Comparison of ENCODE assay signal across 14 mouse cellular contexts in the genomic region with DNA sequence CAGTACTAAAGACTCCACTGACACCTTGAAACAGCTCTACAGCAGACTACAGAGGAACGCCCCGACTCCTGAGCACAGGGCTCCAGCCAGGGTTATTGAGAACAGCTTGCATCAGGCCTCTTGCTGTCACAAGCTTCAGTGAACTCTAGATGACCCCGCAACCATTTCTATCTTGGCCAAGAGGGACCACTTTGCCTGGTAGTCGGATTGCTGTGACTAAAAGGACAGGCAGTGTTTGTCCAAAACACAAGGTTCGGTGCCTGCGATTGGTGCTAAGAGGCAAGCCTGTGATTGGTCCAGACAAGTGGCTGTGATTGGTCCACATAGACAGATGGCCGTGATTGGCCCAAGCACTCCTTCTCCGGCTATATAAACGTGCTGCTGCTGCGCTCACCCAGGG. TPM values are rescaled to one million over a fixed set of nuclear protein-coding genes. Genes with fewer than 3 reads are reported as not detected.
DNase-seq lines count a peak whose midpoint lies in the region; ATAC-seq and TF ChIP-seq lines count a peak whose summit lies in the region.
"Had no signal": no experiment of that assay in that cellular context is flagged by ENCODE, and none has a peak within 500 bp of the region (broad histone marks: within the 10 kb centered on the region; RNA-seq: fewer than 3 reads in every experiment).

No protein-coding gene starts in this region.

- DNase-seq in heart, postnatal 14 days = no peak
- peak; percentile 78 for DNase-seq in lung, postnatal 0 days (ENCODE audit: low spot score)
- DNase-seq in lung, postnatal 14 days = no peak
- DNase-seq in lung, postnatal 36 days = peak; percentile 19
- DNase-seq in left cerebral cortex, adult 8-10 months (ENCODE audit: low spot score in 2 of 2) = no peak
- DNase-seq in left cerebral cortex, adult 9 months (ENCODE audit: low spot score in 2 of 2) = no peak
- DNase-seq: adrenal gland, adult 2 months; B cell, adult 2 months had no signal

- H3K9me3 ChIP-seq in heart, embryonic 14.5 days (ENCODE audit: control insufficient read depth, low read length) = no peaks in the 10 kb centered on the region
- no peaks in the 10 kb centered on the region for H3K9me3 ChIP-seq in lung, postnatal 0 days (ENCODE audit: low read length)
- H3K9me3 ChIP-seq: limb, embryonic 12.5 days; midbrain, embryonic 12.5 days had no signal

- WGBS in heart, embryonic 14.5 days = 51% methylated on average over 10 of the region's 10 CpGs
- WGBS in lung, postnatal 0 days = 44% methylated on average over 10 of the region's 10 CpGs

- H3K27ac ChIP-seq in heart, embryonic 14.5 days (replicated peaks in 1 of 2; ENCODE audit: control insufficient read depth in 1 of 2, insufficient read depth in 1 of 2, low read depth in 2 of 2, low read length in 2 of 2) = no peak overlapping the region
- no peak overlapping the region for H3K27ac ChIP-seq in lung, postnatal 0 days (ENCODE audit: low read length)
- H3K27ac ChIP-seq: limb, embryonic 12.5 days; midbrain, embryonic 12.5 days had no signal

- H3K27me3 ChIP-seq in heart, embryonic 14.5 days (ENCODE audit: control insufficient read depth, insufficient read depth, low read length) = peaks cover 12% of the 10 kb centered on the region
- no peaks in the 10 kb centered on the region for H3K27me3 ChIP-seq in lung, postnatal 0 days (replicated peaks; ENCODE audit: insufficient read depth, low read length)
- H3K27me3 ChIP-seq: midbrain, embryonic 12.5 days had no signal

- 0 out of 2 replicates have a peak overlapping the region, but pooled peaks have one; percentile 26 for H3K4me2 ChIP-seq in heart, embryonic 14.5 days (ENCODE audit: low read length)
- H3K4me2 ChIP-seq in lung, postnatal 0 days (replicated peaks; ENCODE audit: low read depth, low read length) = no peak overlapping the region
- H3K4me2 ChIP-seq: limb, embryonic 12.5 days; midbrain, embryonic 12.5 days had no signal

- no peak overlapping the region for H3K9ac ChIP-seq in heart, embryonic 14.5 days (ENCODE audit: low read length)
- no peak overlapping the region for H3K9ac ChIP-seq in lung, postnatal 0 days (replicated peaks; ENCODE audit: low read depth)
- H3K9ac ChIP-seq: limb, embryonic 12.5 days; midbrain, embryonic 12.5 days had no signal

- no peaks in the 10 kb centered on the region for H3K36me3 ChIP-seq in heart, embryonic 14.5 days (ENCODE audit: control insufficient read depth, insufficient read depth, low read length)
- no peaks in the 10 kb centered on the region for H3K36me3 ChIP-seq in lung, postnatal 0 days (ENCODE audit: insufficient read depth, low read length)
- H3K36me3 ChIP-seq: limb, embryonic 12.5 days; midbrain, embryonic 12.5 days had no signal

- no peak for TF ChIP-seq CTCF in lung, postnatal 0 days (IDR thresholded peaks at IDR 0.05)

- TF ChIP-seq EP300 in lung, postnatal 0 days (IDR thresholded peaks at IDR 0.05) = no peak

- peaks cover 0 to 5% of the 10 kb centered on the region in 2 experiments; a peak in 1 of 4 replicates for H3K4me1 ChIP-seq in heart, embryonic 14.5 days (ENCODE audit: control insufficient read depth in 2 of 2, insufficient read depth in 2 of 2, low read length in 2 of 2)
- H3K4me1 ChIP-seq in lung, postnatal 0 days (ENCODE audit: insufficient read depth, low read depth, low read length) = no peaks in the 10 kb centered on the region

- no peak for ATAC-seq in heart, embryonic 14.5 days (ENCODE audit: insufficient number of reproducible peaks, insufficient read depth, low FRiP score, low read depth)
- ATAC-seq in lung, postnatal 0 days = peak; percentile 88
- no peak for ATAC-seq in granulocyte monocyte progenitor cell, adult 5-6 weeks (replicated peaks; ENCODE audit: poor library complexity, severe bottlenecking)
- ATAC-seq: forebrain, embryonic 16.5 days had no signal

- no peak overlapping the region for H3K4me3 ChIP-seq in heart, embryonic 14.5 days (ENCODE audit: control insufficient read depth in 1 of 2, insufficient read depth in 1 of 2, low read depth in 1 of 2, low read length in 2 of 2)
- no peak overlapping the region for H3K4me3 ChIP-seq in lung, postnatal 0 days (ENCODE audit: low read depth, low read length)
- H3K4me3 ChIP-seq: limb, embryonic 12.5 days; midbrain, embryonic 12.5 days had no signal

- intact Hi-C loops in heart, postnatal 14 days (cut with DNase I) = no loop called here

RNA-seq across cellular contexts. Expression of gene Grik4, which starts 16.8 kb away (rescaled TPM):
- polyA plus RNA-seq in heart, embryonic 14.5 days (2014; fragmentation: Nextera tagmentation; extraction: Ambion mirVana) = 0.09 TPM in 1 of 2 replicates, not detected in the other
- total RNA-seq in heart, postnatal 14 days (2021) = not detected
- polyA plus RNA-seq in lung, postnatal 0 days (2015; fragmentation: Nextera tagmentation; extraction: Ambion mirVana) = 0.47 and 0.67 TPM in 2 replicates
- total RNA-seq in left cerebral cortex, adult 8-10 months (2022) = 10 to 100 TPM; 19.7 to 21.0 (median 20.4) TPM
- total RNA-seq in granulocyte monocyte progenitor cell, adult 5-6 weeks (2014; fragmentation: Nextera tagmentation) = not detected in 2 replicates
- 0.72 TPM in 1 of 2 replicates, not detected in the other for total RNA-seq in granulocyte monocyte progenitor cell, adult 5-6 weeks (2017)
- total RNA-seq: MEL had no signal

Comparison
In these comparisons a context has a peak if more than half of its experiments do, and no peak if none do; other contexts are left out.
1. DNase-seq: peak in lung, postnatal 0 days (single experiment) and lung, postnatal 36 days (single experiment); none in heart, postnatal 14 days (0 of 2), lung, postnatal 14 days (single experiment), left cerebral cortex, adult 8-10 months (0 of 2) and left cerebral cortex, adult 9 months (0 of 2).
2. RNA of gene Grik4, which starts 16.8 kb away (total RNA-seq): 19.7 to 21.0 TPM in left cerebral cortex, adult 8-10 months; 0.72 TPM in granulocyte monocyte progenitor cell, adult 5-6 weeks and not detected in heart, postnatal 14 days; every median in the first group is over 10 times any median in the second.